Mouse (Mus musculus) ES-E14 (cell line): ENCODE measurements around the gene Gm11939. TPM values are rescaled to one million over a fixed set of nuclear protein-coding genes. Genes with fewer than 3 reads are reported as not detected.

ENCODE experiments used
- DNase-seq: peaks from one replicate; pipeline ENCODE4 v3.0.0-alpha.2; 2013; ENCODE audit warnings: low read depth, low spot score
- H3K27ac ChIP-seq: 2 replicates; pipeline ENCODE4 v1.5.1; 2012; ENCODE audit warnings: low read depth, mild to moderate bottlenecking, low read length, moderate library complexity, mixed read lengths; ENCODE audit not compliant: poor library complexity, insufficient read depth, severe bottlenecking
- H3K36me3 ChIP-seq: 2 replicates; pipeline ENCODE4 v1.6.1; 2012; ENCODE audit warnings: mild to moderate bottlenecking, low read length, moderate library complexity, mixed read lengths; ENCODE audit not compliant: control insufficient read depth, poor library complexity, insufficient read depth, severe bottlenecking
- H3K4me1 ChIP-seq, 2 experiments: fragments of 150-350 bp in 1 of 2; sonication (generic) in 1 of 2; 2 replicates each; pipeline ENCODE4 v1.6.1; 2012; ENCODE audit warnings: low read length in 2 of 2, mild to moderate bottlenecking in 1 of 2, mixed read lengths in 1 of 2; ENCODE audit not compliant: control insufficient read depth in 2 of 2, insufficient read depth in 2 of 2, poor library complexity in 1 of 2
- H3K4me3 ChIP-seq, 2 experiments: fragments of 150-350 bp in 1 of 2; sonication (generic) in 1 of 2; 2 replicates each; pipeline ENCODE4 v1.5.1; 2012; ENCODE audit warnings: low read length in 2 of 2, low read depth in 1 of 2, mild to moderate bottlenecking in 1 of 2, mixed read lengths in 1 of 2; ENCODE audit not compliant: insufficient read depth in 1 of 2, poor library complexity in 1 of 2, severe bottlenecking in 1 of 2
- H3K9ac ChIP-seq: 2 replicates; pipeline ENCODE4 v1.6.1; 2012; ENCODE audit warnings: low read depth, mild to moderate bottlenecking, low read length, mixed read lengths; ENCODE audit not compliant: poor library complexity, insufficient read depth, severe bottlenecking
- H3K9me3 ChIP-seq: fragments of 150-350 bp; sonication (generic); 2 replicates; pipeline ENCODE4 v1.6.1; 2012; ENCODE audit warnings: low read depth, mild to moderate bottlenecking, low read length; ENCODE audit not compliant: control insufficient read depth, insufficient read depth
- CHD2 ChIP-seq: IDR thresholded peaks from 2 replicates; pipeline ENCODE4 v1.6.1; 2014; ENCODE audit warnings: mild to moderate bottlenecking, low read depth, low read length, inconsistent platforms
- HCFC1 ChIP-seq: IDR thresholded peaks from 2 replicates; pipeline ENCODE4 v1.6.1; 2012; ENCODE audit warnings: low read length, inconsistent platforms, borderline replicate concordance; ENCODE audit not compliant: insufficient read depth
- MAFK ChIP-seq: IDR thresholded peaks from 2 replicates; pipeline ENCODE4 v1.6.1; 2014; ENCODE audit warnings: mild to moderate bottlenecking, low read depth, low read length, inconsistent platforms; ENCODE audit not compliant: insufficient read depth
- ZC3H11A ChIP-seq: IDR thresholded peaks from 2 replicates; pipeline ENCODE4 v1.6.1; 2012; ENCODE audit warnings: low read depth, mild to moderate bottlenecking, inconsistent platforms, low read length, borderline replicate concordance
- ZNF384 ChIP-seq: IDR thresholded peaks from 2 replicates; pipeline ENCODE4 v1.6.1; 2012; ENCODE audit warnings: low read depth, low read length, inconsistent platforms
- in situ Hi-C, 2 experiments: fragments of 600-800 bp; cut with MboI; formaldehyde crosslinking; loops; one replicate each; pipeline ENCODE4 v1.15.1; 2025; ENCODE audit warnings: low sequenced_read_pairs in 2 of 2, inconsistent platforms in 1 of 2; ENCODE audit not compliant: unreplicated experiment in 2 of 2
- total RNA-seq: library from RNA; depleted of rRNA; stranded (reverse); fragments of 300-350 nt; gene quantifications from 2 replicates; pipeline ENCODE4 v1.2.3, GENCODE M21; 2012

Gene Gm11939
- total RNA-seq, 1 experiment: not detected

DNA sequence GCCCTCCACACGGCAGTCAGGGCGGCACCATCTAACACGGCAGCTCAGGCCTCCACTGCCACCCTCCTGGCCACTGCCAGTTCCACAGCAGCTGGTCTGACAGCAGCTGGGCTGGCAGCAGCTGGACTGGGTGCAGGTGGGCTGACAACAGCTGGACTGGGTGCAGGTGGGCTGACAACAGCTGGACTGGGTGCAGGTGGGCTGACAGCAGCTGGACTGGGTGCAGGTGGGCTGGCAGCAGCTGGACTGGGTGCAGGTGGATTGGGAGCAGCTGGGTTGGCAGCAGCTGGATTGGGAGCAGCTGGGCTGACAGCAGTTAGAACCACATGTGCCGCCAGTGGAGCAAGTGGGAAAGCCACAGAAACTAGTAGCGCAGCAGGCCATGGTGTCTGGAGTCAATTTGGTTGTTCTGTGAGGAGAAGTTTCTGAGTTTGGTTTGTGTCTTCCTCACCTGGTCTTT lies 24.0 kb upstream of the Gm11939 start, which contains the start of gene Krtap1-4:
Krtap1-4 (minus strand) TSS at position 410 of the 460 bp plus-strand sequence.
- no peak for TF ChIP-seq CHD2
- H3K4me3 ChIP-seq: no peak within 1 kb of the TSS
- H3K36me3 ChIP-seq: no peaks in the 10 kb centered on the region
- no peaks in the 10 kb centered on the region for H3K9me3 ChIP-seq
- no peak for DNase-seq
- H3K27ac ChIP-seq: no peak within 1 kb of the TSS
- no peaks in the 10 kb centered on the region for H3K4me1 ChIP-seq
- no peak within 1 kb of the TSS for H3K9ac ChIP-seq
- in situ Hi-C loops: no loop called here

GRCm38 (mm10) chr11:99581564-99581963 lies 22.3 kb upstream of the Gm11939 start:
- DNase-seq: no peak
- Histone ChIP-seq H3K27ac (no peak overlapping the region), H3K4me1 (no peaks in the 10 kb centered on the region), H3K36me3 (no peaks in the 10 kb centered on the region), H3K9me3 (no peaks in the 10 kb centered on the region), H3K4me3 (no peak overlapping the region), H3K9ac (no peak overlapping the region)
- in situ Hi-C loops: no loop called here
- TF ChIP-seq ZNF384: no peak
- TF ChIP-seq ZC3H11A: no peak
- no peak for TF ChIP-seq HCFC1
- no peak for TF ChIP-seq MAFK
- no peak for TF ChIP-seq CHD2

- in situ Hi-C loops: no loop called here
- Histone ChIP-seq H3K9me3 (no peaks in the 10 kb centered on the region), H3K4me1 (no peaks in the 10 kb centered on the region), H3K4me3 (no peak overlapping the region), H3K36me3 (no peaks in the 10 kb centered on the region), H3K27ac (no peak overlapping the region), H3K9ac (no peak overlapping the region)
- TF ChIP-seq MAFK (no peak), HCFC1 (no peak), ZNF384 (no peak), ZC3H11A (no peak), CHD2 (no peak)
- no peak for DNase-seq
These were observed 21.8 kb upstream of the Gm11939 start for GRCm38 (mm10) chr11:99581051-99581450.

- in situ Hi-C loops: no loop called here
- Histone ChIP-seq H3K36me3 (no peaks in the 10 kb centered on the region), H3K4me1 (no peaks in the 10 kb centered on the region), H3K27ac (no peak within 1 kb of the TSS), H3K9me3 (no peaks in the 10 kb centered on the region), H3K9ac (no peak within 1 kb of the TSS), H3K4me3 (no peak within 1 kb of the TSS)
- no peak for DNase-seq
- TF ChIP-seq MAFK: no peak
- TF ChIP-seq HCFC1: no peak
- no peak for TF ChIP-seq ZC3H11A
- TF ChIP-seq CHD2: no peak
- no peak for TF ChIP-seq ZNF384
These were observed 21.4 kb upstream of the Gm11939 start, which contains the start of gene Krtap1-5 for GRCm38 (mm10) chr11:99580636-99581035. Gene Krtap1-5, minus strand, starts transcription at chr11:99581016.

DNA sequence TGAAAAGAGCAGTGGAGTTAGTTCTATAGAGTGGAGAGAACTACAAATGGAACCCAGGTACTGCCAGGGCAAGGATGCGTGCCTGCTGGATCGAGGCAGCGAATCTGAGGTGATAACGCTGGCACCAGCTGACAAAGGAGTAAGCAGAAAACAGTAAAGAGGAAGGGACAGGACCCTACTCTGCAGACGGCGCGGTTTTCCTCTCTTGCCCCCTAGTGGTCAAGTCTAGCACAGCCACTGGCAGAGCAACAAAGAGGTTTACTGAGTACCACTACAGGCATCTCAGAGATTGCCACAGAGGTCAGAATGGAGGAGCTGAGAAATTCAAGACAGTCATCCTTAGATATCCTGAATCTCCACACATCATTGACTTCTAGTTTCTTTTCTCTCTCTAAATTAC lies 14.8 kb upstream of the Gm11939 start:
- in situ Hi-C loops: no loop called here
- H3K27ac ChIP-seq: no peak overlapping the region
- no peak overlapping the region for H3K4me3 ChIP-seq
- DNase-seq: peak; percentile 58
- no peak overlapping the region; the same call in 1 of the 2 replicates for H3K9ac ChIP-seq
- no peaks in the 10 kb centered on the region for H3K36me3 ChIP-seq
- no peaks in the 10 kb centered on the region for H3K9me3 ChIP-seq
- no peak for TF ChIP-seq ZNF384
- no peak for TF ChIP-seq MAFK
- TF ChIP-seq CHD2: no peak
- no peaks in the 10 kb centered on the region for H3K4me1 ChIP-seq
